12 mouse cellular contexts compared by ENCODE assay signal in the genomic region with DNA sequence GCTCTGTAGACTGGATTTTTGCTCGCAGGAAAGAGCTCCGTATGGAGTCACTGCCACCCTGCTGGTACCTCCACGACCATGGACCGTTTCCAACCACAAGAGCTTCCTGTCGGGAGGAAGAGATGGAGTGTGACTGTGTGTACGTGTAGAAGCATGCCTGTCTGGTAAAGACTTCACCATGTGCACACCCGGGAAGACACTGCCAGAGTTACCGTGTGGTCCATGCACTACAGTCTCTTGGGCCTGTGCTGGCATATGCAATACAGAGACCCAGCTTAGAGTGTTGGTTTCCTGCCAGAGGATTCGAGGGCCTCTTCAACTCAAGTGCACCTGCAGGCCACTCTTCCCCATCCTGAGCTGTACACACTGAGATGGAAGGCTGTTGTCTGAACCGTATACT. TPM values are rescaled to one million over a fixed set of nuclear protein-coding genes. Genes with fewer than 3 reads are reported as not detected.
A peak's percentile ranks its signal among the peaks of the same experiment; 100 is the strongest.
DNase-seq lines count a peak whose midpoint lies in the region; ATAC-seq and TF ChIP-seq lines count a peak whose summit lies in the region.
"Had no signal": no experiment of that assay in that cellular context is flagged by ENCODE, and none has a peak within 500 bp of the region (broad histone marks: within the 10 kb centered on the region; RNA-seq: fewer than 3 reads in every experiment).

No protein-coding gene starts in this region.

- no peak overlapping the region for H3K4me2 ChIP-seq in hindbrain, postnatal 0 days (ENCODE audit: low read depth, low read length)
- no peak overlapping the region for H3K4me2 ChIP-seq in lung, embryonic 14.5 days
- H3K4me2 ChIP-seq: limb, embryonic 15.5 days had no signal

- H3K36me3 ChIP-seq in hindbrain, postnatal 0 days (ENCODE audit: insufficient read depth, low read length) = no peaks in the 10 kb centered on the region
- no peaks in the 10 kb centered on the region for H3K36me3 ChIP-seq in hindbrain, embryonic 10.5 days
- no peaks in the 10 kb centered on the region for H3K36me3 ChIP-seq in lung, embryonic 14.5 days (ENCODE audit: insufficient read depth)
- 0 out of 2 replicates have a peak, but pooled peaks cover 5% of the 10 kb centered on the region for H3K36me3 ChIP-seq in limb, embryonic 10.5 days
- H3K36me3 ChIP-seq: limb, embryonic 15.5 days; midbrain, embryonic 10.5 days had no signal

- peaks cover 21% of the 10 kb centered on the region for H3K4me1 ChIP-seq in hindbrain, postnatal 0 days (ENCODE audit: insufficient read depth, low read length)
- peaks cover 25% of the 10 kb centered on the region for H3K4me1 ChIP-seq in hindbrain, embryonic 10.5 days (replicated peaks)
- peaks cover 6% of the 10 kb centered on the region for H3K4me1 ChIP-seq in lung, embryonic 14.5 days (ENCODE audit: insufficient read depth)
- peaks cover 37% of the 10 kb centered on the region for H3K4me1 ChIP-seq in limb, embryonic 10.5 days

- no peak overlapping the region for H3K27ac ChIP-seq in hindbrain, postnatal 0 days
- H3K27ac ChIP-seq in hindbrain, embryonic 10.5 days = no peak overlapping the region
- H3K27ac ChIP-seq in lung, embryonic 14.5 days (ENCODE audit: low read depth) = no peak overlapping the region
- no peak overlapping the region for H3K27ac ChIP-seq in limb, embryonic 10.5 days
- H3K27ac ChIP-seq: limb, embryonic 15.5 days; midbrain, embryonic 10.5 days had no signal

- no peak overlapping the region for H3K4me3 ChIP-seq in hindbrain, postnatal 0 days (ENCODE audit: low read length)
- no peak overlapping the region for H3K4me3 ChIP-seq in hindbrain, embryonic 10.5 days
- H3K4me3 ChIP-seq in lung, embryonic 14.5 days (ENCODE audit: low read depth, low read length) = no peak overlapping the region
- H3K4me3 ChIP-seq in limb, embryonic 10.5 days = no peak overlapping the region
- H3K4me3 ChIP-seq: erythroblast, embryonic 14.5 days; limb, embryonic 15.5 days; midbrain, embryonic 10.5 days had no signal

- H3K9ac ChIP-seq in hindbrain, postnatal 0 days (replicated peaks; ENCODE audit: low read length) = no peak overlapping the region
- no peak overlapping the region for H3K9ac ChIP-seq in lung, embryonic 14.5 days
- H3K9ac ChIP-seq: limb, embryonic 15.5 days had no signal

- no peak for TF ChIP-seq CTCF in hindbrain, postnatal 0 days (IDR thresholded peaks at IDR 0.05; ENCODE audit: low read depth)
- TF ChIP-seq CTCF in lung, embryonic 14.5 days (IDR thresholded peaks at IDR 0.05; ENCODE audit: low read depth) = no peak

- no peak; the same call in 1 of the 2 replicates for ATAC-seq in hindbrain, postnatal 0 days
- ATAC-seq in lung, embryonic 14.5 days (ENCODE audit: insufficient read depth) = peak; percentile 77; the same call in 1 of the 2 replicates
- ATAC-seq in megakaryocyte, adult 5-6 weeks (ENCODE audit: poor library complexity, severe bottlenecking) = no peak

- peak; percentile 27 for DNase-seq in hindbrain, postnatal 0 days (ENCODE audit: low spot score)
- no peak for DNase-seq in hindbrain, embryonic 10.5 days (ENCODE audit: low spot score)
- peak; percentile 60 for DNase-seq in cerebellum, adult 9-11 months
- peak; percentile 65 for DNase-seq in lung, embryonic 14.5 days
- DNase-seq in thymus, postnatal 14 days = peak; percentile 66
- no peak for DNase-seq in limb, embryonic 10.5 days (ENCODE audit: low spot score)
- no peak for DNase-seq in left cerebral cortex, postnatal 10 days (ENCODE audit: extremely low spot score in 1 of 2, low spot score in 2 of 2)
- DNase-seq: right cerebral cortex, postnatal 25 days had no signal

- WGBS in hindbrain, postnatal 0 days = 49% methylated on average over 10 of the region's 10 CpGs
- 88% methylated on average over 10 of the region's 10 CpGs for whole genome bisulfite sequencing in hindbrain, embryonic 10.5 days
- WGBS in lung, embryonic 14.5 days = 54% methylated on average over 10 of the region's 10 CpGs
- WGBS in limb, embryonic 10.5 days = 89% methylated on average over 10 of the region's 10 CpGs

- no peaks in the 10 kb centered on the region for H3K27me3 ChIP-seq in hindbrain, postnatal 0 days (ENCODE audit: insufficient read depth, low read length)
- no peaks in the 10 kb centered on the region for H3K27me3 ChIP-seq in hindbrain, embryonic 10.5 days (ENCODE audit: insufficient read depth, poor library complexity, severe bottlenecking)
- no peaks in the 10 kb centered on the region for H3K27me3 ChIP-seq in lung, embryonic 14.5 days (ENCODE audit: insufficient read depth, low read length)
- no peaks in the 10 kb centered on the region for H3K27me3 ChIP-seq in limb, embryonic 10.5 days (ENCODE audit: low read depth, poor library complexity, severe bottlenecking)
- H3K27me3 ChIP-seq: limb, embryonic 15.5 days had no signal

- H3K9me3 ChIP-seq in hindbrain, postnatal 0 days (ENCODE audit: low read length) = no peaks in the 10 kb centered on the region
- H3K9me3 ChIP-seq in hindbrain, embryonic 10.5 days = no peaks in the 10 kb centered on the region
- H3K9me3 ChIP-seq in lung, embryonic 14.5 days (ENCODE audit: low read depth, low read length) = no peaks in the 10 kb centered on the region
- no peaks in the 10 kb centered on the region for H3K9me3 ChIP-seq in limb, embryonic 10.5 days (replicated peaks)
- H3K9me3 ChIP-seq: limb, embryonic 15.5 days; midbrain, embryonic 10.5 days had no signal

- intact Hi-C loops in left cerebral cortex, postnatal 10 days (cut with DNase I) = no loop called here

RNA-seq across cellular contexts. Expression of a gene that starts 41.8 kb away (rescaled TPM):
- total RNA-seq in hindbrain, postnatal 0 days (2014; rRNA removed) = 42.9 and 45.9 TPM in 2 replicates
- 11.7 and 11.8 TPM in 2 replicates for polyA plus RNA-seq in hindbrain, postnatal 0 days (2015; fragmentation: Nextera tagmentation; extraction: Ambion mirVana)
- polyA plus RNA-seq in hindbrain, embryonic 10.5 days (2016; fragmentation: Nextera tagmentation; extraction: Ambion mirVana) = 13.3 and 21.3 TPM in 2 replicates
- 6.5 and 8.0 TPM in 2 replicates for polyA plus RNA-seq in lung, embryonic 14.5 days (2014; fragmentation: Nextera tagmentation; extraction: Ambion mirVana)
- polyA plus RNA-seq in limb, embryonic 10.5 days (2016; fragmentation: Nextera tagmentation; extraction: Ambion mirVana) = 14.2 and 17.6 TPM in 2 replicates
- 10 to 100 TPM; 10.7 to 11.0 TPM for total RNA-seq in left cerebral cortex, postnatal 10 days (2021)
- 3.8 TPM in 2 replicates for total RNA-seq in megakaryocyte, adult 5-6 weeks (2015)
- 3.1 and 3.8 TPM in 2 replicates for total RNA-seq in megakaryocyte, adult 5-6 weeks (2017)

Comparison
In these comparisons a context has a peak if more than half of its experiments do, and no peak if none do; other contexts are left out.
1. DNase-seq: peak in hindbrain, postnatal 0 days (single experiment), cerebellum, adult 9-11 months (single experiment), lung, embryonic 14.5 days (single experiment) and thymus, postnatal 14 days (single experiment); none in hindbrain, embryonic 10.5 days (single experiment), limb, embryonic 10.5 days (single experiment) and left cerebral cortex, postnatal 10 days (0 of 2).